Mouse (Mus musculus): ENCODE data around the gene Nrxn3. TPM values are rescaled to one million over a fixed set of nuclear protein-coding genes. Genes with fewer than 3 reads are reported as not detected.

The Nrxn3 gene
- polyA plus RNA-seq, 1 experiment from 2014 or later = 0.82 TPM

- Histone ChIP-seq H3K36me3 (no peaks in the 10 kb centered on the region), H3K9ac (no peak overlapping the region), H3K27ac (no peak overlapping the region), H3K4me3 (replicated peaks) (no peak overlapping the region), H3K9me3 (replicated peaks) (no peaks in the 10 kb centered on the region), H3K4me2 (no peak overlapping the region), H3K27me3 (no peaks in the 10 kb centered on the region), H3K4me1 (replicated peaks) (no peaks in the 10 kb centered on the region)
- ATAC-seq (ENCODE audit: low read depth) = no peak
- WGBS (ENCODE audit: insufficient replicate concordance) = 48% methylated on average over 5 of the region's 5 CpGs
- DNase-seq = no peak
These were observed 350.6 kb downstream of the Nrxn3 start for GRCm38 (mm10) chr12:89073167-89073743.

GRCm38 (mm10) chr12:89074551-89075295 is 352.0 kb downstream of the Nrxn3 start:
- H3K27ac ChIP-seq = no peak overlapping the region
- DNase-seq = no peak
- 42% methylated on average over 10 of the region's 10 CpGs for WGBS (ENCODE audit: insufficient replicate concordance)

GRCm38 (mm10) chr12:89093806-89094479 is 371.3 kb downstream of the Nrxn3 start:
- WGBS (ENCODE audit: insufficient replicate concordance) = 66% methylated on average over 8 of the region's 8 CpGs
- Histone ChIP-seq H3K27me3 (no peaks in the 10 kb centered on the region), H3K9ac (no peak overlapping the region), H3K27ac (no peak overlapping the region), H3K4me3 (replicated peaks) (no peak overlapping the region), H3K9me3 (replicated peaks) (no peaks in the 10 kb centered on the region), H3K4me1 (replicated peaks) (no peaks in the 10 kb centered on the region), H3K4me2 (no peak overlapping the region), H3K36me3 (no peaks in the 10 kb centered on the region)
- no peak for DNase-seq
- no peak for ATAC-seq (ENCODE audit: low read depth)

More at GRCm38 (mm10) chr12:89074551-89075295, 352.0 kb downstream of the Nrxn3 start:
- H3K4me2 ChIP-seq = no peak overlapping the region
- H3K9me3 ChIP-seq (replicated peaks) = no peaks in the 10 kb centered on the region
- H3K9ac ChIP-seq = no peak overlapping the region
- H3K4me3 ChIP-seq (replicated peaks) = no peak overlapping the region
- no peaks in the 10 kb centered on the region for H3K36me3 ChIP-seq
- H3K27me3 ChIP-seq = no peaks in the 10 kb centered on the region
- ATAC-seq (ENCODE audit: low read depth) = no peak
- H3K4me1 ChIP-seq (replicated peaks) = no peaks in the 10 kb centered on the region

GRCm38 (mm10) chr12:89097561-89097960 is 374.9 kb downstream of the Nrxn3 start:
- H3K27me3 ChIP-seq = no peaks in the 10 kb centered on the region
- no peak overlapping the region for H3K27ac ChIP-seq
- no peaks in the 10 kb centered on the region for H3K36me3 ChIP-seq
- no peaks in the 10 kb centered on the region for H3K9me3 ChIP-seq (replicated peaks)
- no peak for ATAC-seq (ENCODE audit: low read depth)
- H3K4me1 ChIP-seq (replicated peaks) = no peaks in the 10 kb centered on the region
- H3K4me2 ChIP-seq = no peak overlapping the region
- no peak overlapping the region for H3K4me3 ChIP-seq (replicated peaks)
- DNase-seq = no peak
- 56% methylated on average over 2 of the region's 2 CpGs for WGBS (ENCODE audit: insufficient replicate concordance)
- no peak overlapping the region for H3K9ac ChIP-seq

GRCm38 (mm10) chr12:89106029-89106733 is 383.5 kb downstream of the Nrxn3 start:
- no peaks in the 10 kb centered on the region for H3K9me3 ChIP-seq (replicated peaks)
- 14% methylated on average over 9 of the region's 9 CpGs for WGBS (ENCODE audit: insufficient replicate concordance)
- no peaks in the 10 kb centered on the region for H3K36me3 ChIP-seq
- peak; percentile 11 for DNase-seq
- no peaks in the 10 kb centered on the region for H3K4me1 ChIP-seq (replicated peaks)
- H3K4me2 ChIP-seq = no peak overlapping the region
- H3K9ac ChIP-seq = no peak overlapping the region
- peak; percentile 43; the same call in 1 of the 2 replicates for ATAC-seq (ENCODE audit: low read depth)
- H3K27me3 ChIP-seq = no peaks in the 10 kb centered on the region
- H3K4me3 ChIP-seq (replicated peaks) = no peak overlapping the region
- no peak overlapping the region for H3K27ac ChIP-seq

GRCm38 (mm10) chr12:89106881-89107584 is 384.4 kb downstream of the Nrxn3 start:
- H3K27me3 ChIP-seq = no peaks in the 10 kb centered on the region
- no peak overlapping the region for H3K4me2 ChIP-seq
- H3K36me3 ChIP-seq = no peaks in the 10 kb centered on the region
- H3K27ac ChIP-seq = no peak overlapping the region
- no peak overlapping the region for H3K9ac ChIP-seq
- no peaks in the 10 kb centered on the region for H3K4me1 ChIP-seq (replicated peaks)
- ATAC-seq (ENCODE audit: low read depth) (no peak), DNase-seq (no peak)
- no peak overlapping the region for H3K4me3 ChIP-seq (replicated peaks)
- 33% methylated on average over 6 of the region's 6 CpGs for WGBS (ENCODE audit: insufficient replicate concordance)
- no peaks in the 10 kb centered on the region for H3K9me3 ChIP-seq (replicated peaks)

GRCm38 (mm10) chr12:89109779-89110335 is 387.2 kb downstream of the Nrxn3 start:
- Histone ChIP-seq H3K4me1 (replicated peaks) (no peaks in the 10 kb centered on the region), H3K4me3 (replicated peaks) (no peak overlapping the region), H3K36me3 (no peaks in the 10 kb centered on the region), H3K27ac (no peak overlapping the region), H3K4me2 (no peak overlapping the region), H3K9me3 (replicated peaks) (no peaks in the 10 kb centered on the region), H3K9ac (no peak overlapping the region), H3K27me3 (no peaks in the 10 kb centered on the region)
- WGBS (ENCODE audit: insufficient replicate concordance) = 55% methylated on average over 7 of the region's 7 CpGs
- DNase-seq = no peak
- ATAC-seq (ENCODE audit: low read depth) = no peak

GRCm38 (mm10) chr12:89128602-89129001 is 405.9 kb downstream of the Nrxn3 start:
- H3K4me3 ChIP-seq (replicated peaks) = no peak overlapping the region
- WGBS (ENCODE audit: insufficient replicate concordance) = 53% methylated on average over 4 of the region's 4 CpGs
- no peaks in the 10 kb centered on the region for H3K4me1 ChIP-seq (replicated peaks)
- H3K4me2 ChIP-seq = no peak overlapping the region
- ATAC-seq (ENCODE audit: low read depth) (no peak), DNase-seq (no peak)
- H3K27ac ChIP-seq = no peak overlapping the region
- H3K27me3 ChIP-seq = no peaks in the 10 kb centered on the region
- H3K9me3 ChIP-seq (replicated peaks) = no peaks in the 10 kb centered on the region
- H3K9ac ChIP-seq = no peak overlapping the region
- no peaks in the 10 kb centered on the region for H3K36me3 ChIP-seq

GRCm38 (mm10) chr12:89129139-89129907 is 406.6 kb downstream of the Nrxn3 start:
- H3K27ac ChIP-seq = no peak overlapping the region
- H3K36me3 ChIP-seq = no peaks in the 10 kb centered on the region
- 58% methylated on average over 9 of the region's 9 CpGs for WGBS (ENCODE audit: insufficient replicate concordance)
- H3K4me3 ChIP-seq (replicated peaks) = no peak overlapping the region
- H3K4me2 ChIP-seq = no peak overlapping the region
- DNase-seq (no peak), ATAC-seq (ENCODE audit: low read depth) (no peak)
- no peaks in the 10 kb centered on the region for H3K4me1 ChIP-seq (replicated peaks)
- no peaks in the 10 kb centered on the region for H3K27me3 ChIP-seq
- H3K9ac ChIP-seq = no peak overlapping the region
- H3K9me3 ChIP-seq (replicated peaks) = no peaks in the 10 kb centered on the region

- no peak overlapping the region for H3K27ac ChIP-seq
- H3K27me3 ChIP-seq = no peaks in the 10 kb centered on the region
- ATAC-seq (ENCODE audit: low read depth) = no peak
- H3K4me3 ChIP-seq (replicated peaks) = no peak overlapping the region
- H3K9me3 ChIP-seq (replicated peaks) = no peaks in the 10 kb centered on the region
- H3K4me2 ChIP-seq = no peak overlapping the region
- DNase-seq = peak; percentile 7
- H3K4me1 ChIP-seq (replicated peaks) = no peaks in the 10 kb centered on the region
- H3K9ac ChIP-seq = no peak overlapping the region
- 64% methylated on average over 2 of the region's 2 CpGs for WGBS (ENCODE audit: insufficient replicate concordance)
- no peaks in the 10 kb centered on the region for H3K36me3 ChIP-seq
These were observed 411.7 kb downstream of the Nrxn3 start for GRCm38 (mm10) chr12:89134333-89134732.
